Mouse (Mus musculus) erythroblast, embryonic 14.5 days (primary cell): ENCODE data around the gene Coro7. TPM values are rescaled to one million over a fixed set of nuclear protein-coding genes. Genes with fewer than 3 reads are reported as not detected.
A peak's percentile ranks its signal among the peaks of the same experiment; 100 is the strongest.
"Not testable (repeated sequence)": the region's sequence is repeated elsewhere in the genome, so short reads cannot be mapped to it uniquely, and the experiment has no call there.

Experiments
- H3K27me3 ChIP-seq: 2 replicates; pipeline ENCODE4 v1.6.1; 2012; ENCODE audit warnings: inconsistent platforms; ENCODE audit not compliant: control insufficient read depth
- H3K36me3 ChIP-seq: 2 replicates; pipeline ENCODE4 v1.6.1; 2012; ENCODE audit warnings: mild to moderate bottlenecking, inconsistent platforms; ENCODE audit not compliant: control insufficient read depth
- H3K4me1 ChIP-seq: 2 replicates; pipeline ENCODE4 v1.6.1; 2012; ENCODE audit warnings: inconsistent platforms; ENCODE audit not compliant: control insufficient read depth
- H3K4me3 ChIP-seq: replicated peaks from 2 replicates; pipeline ENCODE3; 2012; ENCODE audit warnings: moderate library complexity, mild to moderate bottlenecking, inconsistent platforms
- H3K9me3 ChIP-seq: 2 replicates; pipeline ENCODE4 v1.6.1; 2012; ENCODE audit warnings: low read length, inconsistent platforms, mixed read lengths; ENCODE audit not compliant: control insufficient read depth
- GATA1 ChIP-seq: IDR thresholded peaks from 2 replicates; pipeline ENCODE4 v1.6.1; 2012; ENCODE audit warnings: low read length, inconsistent platforms, mixed read lengths
- TAL1 ChIP-seq: IDR thresholded peaks from 3 replicates; pipeline ENCODE4 v1.6.1; 2012; ENCODE audit warnings: low read length, inconsistent platforms, mixed read lengths
- polyA plus RNA-seq: library from polyadenylated mRNA; stranded (reverse); fragments of >175 nt; gene quantifications from 2 replicates; pipeline ENCODE4 v1.2.3, GENCODE M21; 2012

Gene Coro7
- polyA plus RNA-seq, 1 experiment = 1.1 TPM

GRCm38 (mm10) chr16:4587516-4588210, 91.9 kb downstream of the Coro7 start:
- Histone ChIP-seq H3K4me1 (peaks cover 43% of the 10 kb centered on the region), H3K36me3 (no peaks in the 10 kb centered on the region), H3K4me3 (peak overlapping the region; percentile 68), H3K9me3 (no peaks in the 10 kb centered on the region), H3K27me3 (peaks cover 21% of the 10 kb centered on the region)
- no peak for TF ChIP-seq TAL1
- no peak for TF ChIP-seq GATA1

DNA sequence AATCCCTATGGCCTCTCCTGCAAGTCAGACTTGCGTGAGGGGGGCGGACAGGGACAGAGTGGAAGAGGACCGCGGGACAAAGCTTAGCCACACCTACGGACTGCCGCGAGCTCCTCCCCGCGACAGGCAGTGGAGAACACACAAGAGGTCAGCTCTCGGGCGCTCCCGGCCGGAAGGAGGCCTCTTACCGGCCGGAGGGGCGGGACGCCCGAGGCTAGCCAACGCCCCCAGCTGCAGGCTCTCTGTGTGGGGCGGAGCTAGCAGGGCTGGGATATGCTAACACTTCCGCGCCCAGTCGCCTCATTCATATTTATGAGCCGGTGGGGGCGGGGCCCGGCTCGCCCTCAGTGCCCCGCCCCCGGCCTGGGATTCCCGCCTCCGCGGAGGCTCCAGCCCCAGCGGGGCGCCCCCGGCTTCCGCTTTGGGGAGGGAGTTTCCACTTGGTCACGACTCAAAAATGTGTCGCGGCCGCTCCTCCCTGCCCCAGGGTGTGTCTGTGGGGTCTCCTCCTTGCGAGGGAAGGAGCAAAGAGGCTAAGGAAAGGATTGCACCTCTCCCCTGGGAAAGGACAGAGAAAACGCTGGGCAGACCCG, 93.0 kb downstream of the Coro7 start:
- no peak for TF ChIP-seq GATA1
- no peak for TF ChIP-seq TAL1

DNA sequence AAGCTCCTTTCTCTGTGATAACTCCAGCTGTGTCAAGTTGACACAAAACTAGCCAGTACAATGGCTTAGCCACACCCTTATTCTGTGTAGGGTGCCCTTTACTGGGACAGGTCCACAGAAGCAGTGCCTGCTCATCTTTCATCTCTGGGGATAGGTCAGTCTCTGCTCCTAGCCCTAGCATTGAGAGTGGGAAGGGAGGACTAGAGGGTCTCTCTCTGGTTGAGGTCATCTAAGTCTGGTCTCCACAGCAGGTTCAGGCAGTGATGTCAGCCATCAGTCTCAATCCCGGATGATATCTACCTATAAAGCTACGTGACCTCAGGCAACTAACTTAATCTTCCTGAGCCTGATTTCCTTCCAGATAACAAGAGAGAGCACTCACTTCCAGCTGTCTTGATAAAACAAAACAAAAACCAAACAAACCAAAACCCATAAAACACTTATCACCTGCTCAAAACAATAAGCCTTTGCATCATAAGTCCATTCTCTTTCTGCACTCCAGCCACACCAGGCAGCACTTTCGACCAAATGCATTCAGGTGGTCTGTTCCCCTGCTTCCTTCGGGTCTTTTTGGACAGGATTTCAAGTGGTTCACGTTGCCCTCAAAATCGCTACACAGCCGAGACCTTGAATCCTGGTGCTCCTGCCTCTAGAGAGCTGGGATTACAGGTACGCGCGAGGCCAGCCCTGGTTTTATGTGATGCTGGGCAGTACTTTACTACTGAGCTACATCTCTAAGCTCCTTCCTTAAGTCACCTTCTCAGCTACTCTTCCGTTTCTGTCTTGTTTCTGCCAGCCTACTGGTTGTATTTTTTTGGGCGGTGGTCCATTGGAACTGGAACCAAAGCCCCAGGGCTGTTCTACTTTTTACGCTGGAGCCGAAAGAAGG, 93.7 kb downstream of the Coro7 start:
- Histone ChIP-seq H3K36me3 (no peaks in the 10 kb centered on the region), H3K27me3 (peaks cover 8% of the 10 kb centered on the region), H3K9me3 (no peaks in the 10 kb centered on the region), H3K4me1 (peaks cover 43% of the 10 kb centered on the region), H3K4me3 (peak overlapping the region; percentile 68)
- no peak; the same call in 1 of the 2 replicates for TF ChIP-seq GATA1
- TF ChIP-seq TAL1 = no peak

More for the DNA sequence above, 93.0 kb downstream of the Coro7 start:
- no peaks in the 10 kb centered on the region for H3K36me3 ChIP-seq
- H3K9me3 ChIP-seq = no peaks in the 10 kb centered on the region
- peaks cover 12% of the 10 kb centered on the region for H3K27me3 ChIP-seq
- H3K4me3 ChIP-seq = peak overlapping the region; percentile 68
- H3K4me1 ChIP-seq = peaks cover 43% of the 10 kb centered on the region

DNA sequence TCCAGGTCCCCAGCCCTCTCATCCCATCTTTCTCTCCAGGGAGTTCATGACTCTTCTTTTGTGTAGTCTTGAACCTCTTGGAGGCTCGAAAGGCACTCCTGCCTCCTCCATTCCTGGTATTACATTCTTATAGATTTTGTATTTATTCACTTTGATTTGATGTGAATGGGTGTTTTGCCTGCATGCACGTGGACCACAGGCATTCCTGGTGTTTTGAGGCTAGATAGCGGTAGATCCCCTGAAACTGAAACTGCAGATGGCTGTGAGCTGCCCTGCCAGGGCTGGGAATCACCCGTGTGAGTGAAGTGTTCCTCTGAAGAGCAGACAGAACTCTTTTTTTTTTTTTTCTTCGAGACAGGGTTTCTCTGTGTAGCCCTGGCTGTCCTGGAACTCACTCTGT, 95.1 kb downstream of the Coro7 start:
- Histone ChIP-seq H3K27me3 (peaks cover 8% of the 10 kb centered on the region), H3K4me1 (peaks cover 43% of the 10 kb centered on the region), H3K36me3 (no peaks in the 10 kb centered on the region), H3K4me3 (no peak overlapping the region), H3K9me3 (no peaks in the 10 kb centered on the region)
- TF ChIP-seq GATA1 = no peak
- no peak for TF ChIP-seq TAL1

- TF ChIP-seq GATA1 = no peak
- Histone ChIP-seq H3K9me3 (no peaks in the 10 kb centered on the region), H3K36me3 (no peaks in the 10 kb centered on the region), H3K27me3 (peaks cover 12% of the 10 kb centered on the region), H3K4me3 (no peak overlapping the region), H3K4me1 (peaks cover 43% of the 10 kb centered on the region)
Measured at GRCm38 (mm10) chr16:4583807-4584206, 95.8 kb downstream of the Coro7 start.

GRCm38 (mm10) chr16:4581179-4581578, 98.4 kb downstream of the Coro7 start:
- Histone ChIP-seq H3K27me3 (peaks cover 16% of the 10 kb centered on the region), H3K4me1 (peaks cover 20% of the 10 kb centered on the region)
- H3K9me3 ChIP-seq, H3K36me3 ChIP-seq, H3K4me3 ChIP-seq: not testable (repeated sequence)

DNA sequence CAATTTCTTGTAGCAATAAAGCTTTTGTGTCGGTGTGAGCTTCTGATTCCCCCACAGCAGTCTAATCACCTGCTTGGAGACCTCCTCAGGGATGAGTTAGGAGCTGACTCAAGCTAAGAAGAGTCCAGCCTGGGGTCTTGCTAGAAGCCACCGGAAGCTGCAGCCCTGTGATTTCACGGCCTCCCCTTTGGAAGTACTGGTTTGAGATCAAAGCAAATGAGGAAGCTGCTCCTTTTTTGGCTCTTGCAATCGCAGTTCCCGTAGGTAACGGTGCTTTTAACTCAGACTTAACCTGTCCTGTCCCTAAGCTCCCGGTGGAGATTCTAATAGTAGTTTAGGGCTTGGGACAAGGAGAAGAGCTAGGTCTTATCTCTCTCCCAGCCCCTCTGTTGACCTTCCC, 100.9 kb downstream of the Coro7 start:
- peaks cover 8% of the 10 kb centered on the region for H3K27me3 ChIP-seq
- H3K36me3 ChIP-seq = no peaks in the 10 kb centered on the region
- peaks cover under 1% of the 10 kb centered on the region for H3K4me1 ChIP-seq
- no peak overlapping the region for H3K4me3 ChIP-seq
- no peaks in the 10 kb centered on the region for H3K9me3 ChIP-seq
- no peak for TF ChIP-seq GATA1
- TF ChIP-seq TAL1 = no peak

GRCm38 (mm10) chr16:4576873-4577272, 102.7 kb downstream of the Coro7 start:
- TF ChIP-seq TAL1 (no peak), GATA1 (no peak)
- H3K27me3 ChIP-seq = peaks cover 8% of the 10 kb centered on the region
- H3K36me3 ChIP-seq = no peaks in the 10 kb centered on the region
- H3K4me1 ChIP-seq = no peaks in the 10 kb centered on the region
- H3K4me3 ChIP-seq = no peak overlapping the region
- H3K9me3 ChIP-seq = no peaks in the 10 kb centered on the region

Other genes with a start within 250 kb of the Coro7 start
- gene Srl, start 138.0 kb downstream of the Coro7 start, polyA plus RNA-seq = not detected in 2 replicates
- 1.0 and 1.3 TPM in 2 replicates for gene Tfap4, start 119.9 kb downstream of the Coro7 start, polyA plus RNA-seq
- gene Glis2, start 85.1 kb downstream of the Coro7 start, polyA plus RNA-seq = 0.01 TPM in 1 of 2 replicates, not detected in the other
- 15.1 and 16.3 TPM in 2 replicates for gene Pam16, start 54.8 kb downstream of the Coro7 start, polyA plus RNA-seq
- 0.01 and 0.19 TPM in 2 replicates for gene Vasn, start 39.8 kb downstream of the Coro7 start, polyA plus RNA-seq
- 0.66 and 0.80 TPM in 2 replicates for gene Dnaja3, start 39.8 kb downstream of the Coro7 start, polyA plus RNA-seq
- gene Nmral1, start 39.6 kb upstream of the Coro7 start, polyA plus RNA-seq = 1.9 and 4.0 TPM in 2 replicates
- 0.34 and 1.3 TPM in 2 replicates for gene Hmox2, start 46.6 kb upstream of the Coro7 start, polyA plus RNA-seq
- gene Cdip1, start 110.5 kb upstream of the Coro7 start, polyA plus RNA-seq = 0.93 and 0.95 TPM in 2 replicates
- gene 4930562C15Rik, start 155.6 kb upstream of the Coro7 start, polyA plus RNA-seq = not detected in 2 replicates
- 16.2 and 18.6 TPM in 2 replicates for gene Ubald1, start 200.5 kb upstream of the Coro7 start, polyA plus RNA-seq
- gene Mgrn1, start 206.5 kb upstream of the Coro7 start, polyA plus RNA-seq = 0.29 and 0.43 TPM in 2 replicates